Mouse (Mus musculus): ENCODE measurements around the gene Brwd1. TPM values are rescaled to one million over a fixed set of nuclear protein-coding genes. Genes with fewer than 3 reads are reported as not detected.
"Not testable (repeated sequence)": the region's sequence is repeated elsewhere in the genome, so short reads cannot be mapped to it uniquely, and the experiment has no call there.

Brwd1 gene
- polyA plus RNA-seq, 1 experiment from 2014 or later: 26.6 TPM

- WGBS (ENCODE audit: insufficient replicate concordance): no CpG with 5 or more reads among the region's 10 CpGs
- H3K4me1 ChIP-seq; H3K27ac ChIP-seq; H3K9me3 ChIP-seq (replicated peaks); H3K4me2 ChIP-seq; ATAC-seq; H3K27me3 ChIP-seq (replicated peaks); H3K4me3 ChIP-seq; H3K9ac ChIP-seq: not testable (repeated sequence)
- peaks cover 34% of the 10 kb centered on the region for H3K36me3 ChIP-seq
These were observed 78.0 kb downstream of the Brwd1 start for GRCm38 (mm10) chr16:96004278-96004677.

DNA sequence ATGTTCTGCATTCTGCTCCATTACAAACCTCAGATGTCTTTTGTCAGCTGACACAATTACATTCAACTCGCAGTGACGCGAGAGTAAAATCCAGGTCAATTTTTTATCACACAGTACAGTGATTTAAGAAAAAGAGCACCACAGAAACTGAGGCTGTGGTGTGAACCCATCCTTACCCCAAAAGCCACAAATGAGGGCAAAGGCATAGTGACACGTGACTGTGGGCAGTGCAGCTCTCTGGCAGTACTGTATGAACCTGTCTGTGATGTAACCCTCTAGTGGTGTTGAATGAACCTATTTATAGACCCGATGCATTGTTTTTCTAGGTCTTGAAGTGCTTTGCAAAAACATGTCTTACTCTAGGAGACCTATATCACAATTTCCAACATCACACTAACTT lies 83.0 kb downstream of the Brwd1 start:
- H3K27me3 ChIP-seq (replicated peaks): no peaks in the 10 kb centered on the region
- no peak overlapping the region for H3K4me2 ChIP-seq
- H3K27ac ChIP-seq: no peak overlapping the region
- no peak for ATAC-seq
- H3K9me3 ChIP-seq (replicated peaks): no peaks in the 10 kb centered on the region
- peaks cover 49% of the 10 kb centered on the region for H3K36me3 ChIP-seq
- no peak overlapping the region for H3K4me3 ChIP-seq
- H3K9ac ChIP-seq: no peak overlapping the region
- 81% methylated on average over 5 of the region's 5 CpGs for WGBS (ENCODE audit: insufficient replicate concordance)
- H3K4me1 ChIP-seq: 0 out of 2 replicates have a peak, but pooled peaks cover 3% of the 10 kb centered on the region

DNA sequence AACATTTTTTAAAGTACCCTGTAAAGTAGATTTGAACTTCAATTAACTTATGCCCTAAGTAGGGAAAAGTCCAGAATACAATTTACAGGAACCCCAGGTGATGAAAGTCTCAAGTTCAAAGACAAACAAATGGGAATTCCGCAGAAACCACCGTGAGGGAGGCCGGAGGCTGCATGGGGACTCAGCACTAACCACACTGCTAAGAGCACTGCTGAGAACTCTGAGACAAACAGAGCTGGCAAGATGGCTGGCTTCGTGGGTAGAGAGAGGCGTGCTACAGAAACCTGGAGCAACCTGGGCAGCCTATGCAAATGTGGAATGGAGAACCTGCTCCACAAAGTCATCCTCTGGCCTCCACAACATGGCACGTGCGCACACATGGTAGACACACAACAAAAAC lies 86.2 kb downstream of the Brwd1 start:
- H3K4me1 ChIP-seq: peaks cover 13% of the 10 kb centered on the region
- no peak overlapping the region for H3K4me3 ChIP-seq
- H3K4me2 ChIP-seq: no peak overlapping the region
- H3K27me3 ChIP-seq (replicated peaks): no peaks in the 10 kb centered on the region
- no peak for ATAC-seq
- no peak overlapping the region for H3K9ac ChIP-seq
- no peaks in the 10 kb centered on the region for H3K9me3 ChIP-seq (replicated peaks)
- H3K36me3 ChIP-seq: peaks cover 35% of the 10 kb centered on the region
- 82% methylated on average over 7 of the region's 7 CpGs for WGBS (ENCODE audit: insufficient replicate concordance)
- no peak overlapping the region for H3K27ac ChIP-seq

GRCm38 (mm10) chr16:95994576-95994975 lies 87.8 kb downstream of the Brwd1 start:
- H3K4me2 ChIP-seq; H3K27ac ChIP-seq; H3K27me3 ChIP-seq (replicated peaks); H3K4me3 ChIP-seq; H3K9me3 ChIP-seq (replicated peaks); ATAC-seq; H3K9ac ChIP-seq: not testable (repeated sequence)
- H3K4me1 ChIP-seq: peaks cover 20% of the 10 kb centered on the region
- 60% methylated on average over 4 of the region's 4 CpGs for WGBS (ENCODE audit: insufficient replicate concordance)
- peaks cover 24% of the 10 kb centered on the region for H3K36me3 ChIP-seq

DNA sequence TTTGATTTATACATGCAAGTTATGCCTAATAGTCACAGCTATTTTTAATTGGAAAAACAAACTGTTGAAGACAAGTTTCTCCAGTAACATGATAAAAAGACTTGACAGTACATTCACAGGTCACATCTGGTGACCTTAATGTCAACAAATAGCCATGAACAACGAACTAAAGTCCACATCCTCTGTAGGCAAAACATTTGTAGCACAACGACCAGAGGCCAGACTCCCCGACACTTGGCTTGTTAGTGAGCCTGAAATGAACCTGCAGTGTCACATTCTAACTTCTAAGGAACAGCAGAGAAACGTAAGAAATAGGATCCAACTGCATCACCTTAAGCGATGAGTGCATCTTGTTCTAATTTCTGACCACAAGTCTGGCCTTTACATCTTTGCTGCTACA lies 89.7 kb downstream of the Brwd1 start:
- H3K27me3 ChIP-seq (replicated peaks): no peaks in the 10 kb centered on the region

GRCm38 (mm10) chr16:95991122-95991900 lies 91.0 kb downstream of the Brwd1 start:
- peaks cover 31% of the 10 kb centered on the region for H3K36me3 ChIP-seq
- H3K4me2 ChIP-seq: peak overlapping the region; percentile 82
- 6% methylated on average over 10 of the region's 10 CpGs for WGBS (ENCODE audit: insufficient replicate concordance)
- no peak for ATAC-seq
- peak overlapping the region; percentile 73 for H3K27ac ChIP-seq
- peak overlapping the region; percentile 81 for H3K4me3 ChIP-seq
- H3K9me3 ChIP-seq (replicated peaks): no peaks in the 10 kb centered on the region
- peaks cover 24% of the 10 kb centered on the region for H3K4me1 ChIP-seq
- H3K9ac ChIP-seq: peak overlapping the region; percentile 82
- H3K27me3 ChIP-seq (replicated peaks): no peaks in the 10 kb centered on the region

More for the DNA sequence above, 89.7 kb downstream of the Brwd1 start:
- no peak overlapping the region for H3K9ac ChIP-seq
- no peak overlapping the region for H3K4me2 ChIP-seq
- no peak overlapping the region for H3K4me3 ChIP-seq
- 80% methylated on average over 5 of the region's 5 CpGs for WGBS (ENCODE audit: insufficient replicate concordance)
- no peak for ATAC-seq
- peaks cover 24% of the 10 kb centered on the region for H3K4me1 ChIP-seq
- H3K27ac ChIP-seq: no peak overlapping the region
- H3K9me3 ChIP-seq (replicated peaks): no peaks in the 10 kb centered on the region
- peaks cover 26% of the 10 kb centered on the region for H3K36me3 ChIP-seq

- Histone ChIP-seq H3K27me3 (replicated peaks) (no peaks in the 10 kb centered on the region), H3K4me3 (peak within 1 kb of the TSS; percentile 81), H3K27ac (peak within 1 kb of the TSS; percentile 73), H3K4me1 (peaks cover 24% of the 10 kb centered on the region), H3K36me3 (peaks cover 32% of the 10 kb centered on the region), H3K9ac (peak within 1 kb of the TSS; percentile 82), H3K9me3 (replicated peaks) (no peaks in the 10 kb centered on the region), H3K4me2 (peak within 1 kb of the TSS; percentile 82)
- under 1% methylated on average over 51 of the region's 62 CpGs for WGBS (ENCODE audit: insufficient replicate concordance)
- peak; percentile 90 for ATAC-seq
These were observed 91.7 kb downstream of the Brwd1 start, which contains the start of gene Psmg1 for GRCm38 (mm10) chr16:95990462-95991121. TSS of gene Psmg1 (minus strand) at chr16:95990960.

DNA sequence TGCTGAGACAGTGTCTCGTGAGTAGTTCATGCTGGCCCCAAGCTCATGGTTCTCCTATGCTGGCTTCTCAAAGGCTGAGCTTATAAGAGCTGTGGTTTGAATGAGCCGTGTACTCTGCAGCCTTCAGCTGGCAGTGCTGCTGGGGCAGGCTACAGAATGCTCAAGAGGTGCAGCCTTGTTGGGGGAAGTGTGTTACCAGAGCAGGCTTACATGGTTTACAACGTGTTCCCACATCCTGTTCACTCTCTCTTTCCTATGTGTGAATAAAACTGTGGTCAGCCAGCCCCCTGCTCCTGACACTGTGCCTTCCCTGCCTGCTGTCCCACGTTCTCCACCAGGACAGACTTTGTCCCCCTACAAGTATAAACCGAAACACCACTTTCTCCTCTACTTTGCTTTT lies 97.4 kb downstream of the Brwd1 start:
- Histone ChIP-seq H3K27me3 (replicated peaks) (no peaks in the 10 kb centered on the region), H3K4me3 (no peak overlapping the region), H3K9ac (no peak overlapping the region), H3K27ac (no peak overlapping the region), H3K4me1 (peaks cover 7% of the 10 kb centered on the region), H3K36me3 (peaks cover 76% of the 10 kb centered on the region), H3K9me3 (replicated peaks) (no peaks in the 10 kb centered on the region), H3K4me2 (no peak overlapping the region)
- no peak for ATAC-seq
- 51% methylated on average over 5 of the region's 5 CpGs for WGBS (ENCODE audit: insufficient replicate concordance)

DNA sequence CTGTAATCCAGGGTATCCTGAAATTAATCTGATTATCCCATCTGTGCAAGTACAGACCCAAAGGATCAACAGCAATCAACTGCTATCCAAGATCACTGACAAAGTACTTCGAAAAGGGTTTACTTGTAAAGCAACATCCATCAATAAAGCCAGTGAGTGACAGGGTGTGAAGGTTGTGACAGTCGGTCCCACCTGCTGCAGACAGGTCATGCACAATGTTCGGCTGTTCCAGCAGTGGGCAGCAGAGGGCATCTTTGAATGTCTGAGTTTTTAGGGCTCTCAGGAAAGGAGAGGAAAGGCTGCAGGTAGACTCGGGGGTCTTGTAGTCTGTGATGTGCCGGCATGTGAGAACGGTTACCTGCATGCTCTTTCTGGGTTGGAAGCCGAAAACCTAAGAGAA lies 98.7 kb downstream of the Brwd1 start:
- whole genome bisulfite sequencing (ENCODE audit: insufficient replicate concordance): 81% methylated on average over 7 of the region's 7 CpGs
- Histone ChIP-seq H3K4me1 (no peaks in the 10 kb centered on the region), H3K4me3 (no peak overlapping the region), H3K9me3 (replicated peaks) (no peaks in the 10 kb centered on the region), H3K27me3 (replicated peaks) (no peaks in the 10 kb centered on the region), H3K4me2 (no peak overlapping the region), H3K36me3 (peaks cover 79% of the 10 kb centered on the region), H3K27ac (no peak overlapping the region), H3K9ac (no peak overlapping the region)
- ATAC-seq: no peak

- ATAC-seq: no peak
- Histone ChIP-seq H3K4me3 (no peak overlapping the region), H3K4me2 (no peak overlapping the region), H3K27me3 (replicated peaks) (peaks cover 4% of the 10 kb centered on the region), H3K4me1 (no peaks in the 10 kb centered on the region), H3K9ac (no peak overlapping the region), H3K27ac (no peak overlapping the region), H3K9me3 (replicated peaks) (no peaks in the 10 kb centered on the region), H3K36me3 (no peaks in the 10 kb centered on the region)
- WGBS (ENCODE audit: insufficient replicate concordance): 59% methylated on average over 2 of the region's 2 CpGs
These were observed 111.5 kb downstream of the Brwd1 start for GRCm38 (mm10) chr16:95970841-95971240.

DNA sequence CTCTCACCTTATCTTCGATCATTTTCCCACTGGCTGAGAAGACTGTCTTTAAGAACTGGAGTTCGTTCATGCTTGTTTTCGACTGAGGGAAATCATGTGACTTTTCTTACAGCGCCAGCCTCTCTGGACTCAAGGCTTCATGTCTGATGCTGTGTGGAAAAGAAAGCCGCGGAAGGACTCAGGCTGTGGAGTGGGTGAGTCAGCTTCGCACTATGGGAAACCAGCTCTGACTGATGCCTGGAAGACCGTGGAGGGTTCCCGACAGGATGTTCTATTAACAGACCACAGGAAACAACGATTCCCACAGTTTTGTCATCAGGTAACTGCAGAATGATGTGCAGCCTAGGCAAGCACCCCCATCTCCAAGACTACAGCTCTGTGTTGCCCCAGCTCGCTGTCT lies 114.9 kb downstream of the Brwd1 start:
- H3K27ac ChIP-seq: no peak overlapping the region
- no peak for ATAC-seq
- H3K4me2 ChIP-seq: no peak overlapping the region
- H3K36me3 ChIP-seq: no peaks in the 10 kb centered on the region
- no peaks in the 10 kb centered on the region for H3K9me3 ChIP-seq (replicated peaks)
- no peaks in the 10 kb centered on the region for H3K4me1 ChIP-seq
- peaks cover 4% of the 10 kb centered on the region for H3K27me3 ChIP-seq (replicated peaks)
- no peak overlapping the region for H3K9ac ChIP-seq
- H3K4me3 ChIP-seq: no peak overlapping the region
- 48% methylated on average over 11 of the region's 11 CpGs for WGBS (ENCODE audit: insufficient replicate concordance)

DNA sequence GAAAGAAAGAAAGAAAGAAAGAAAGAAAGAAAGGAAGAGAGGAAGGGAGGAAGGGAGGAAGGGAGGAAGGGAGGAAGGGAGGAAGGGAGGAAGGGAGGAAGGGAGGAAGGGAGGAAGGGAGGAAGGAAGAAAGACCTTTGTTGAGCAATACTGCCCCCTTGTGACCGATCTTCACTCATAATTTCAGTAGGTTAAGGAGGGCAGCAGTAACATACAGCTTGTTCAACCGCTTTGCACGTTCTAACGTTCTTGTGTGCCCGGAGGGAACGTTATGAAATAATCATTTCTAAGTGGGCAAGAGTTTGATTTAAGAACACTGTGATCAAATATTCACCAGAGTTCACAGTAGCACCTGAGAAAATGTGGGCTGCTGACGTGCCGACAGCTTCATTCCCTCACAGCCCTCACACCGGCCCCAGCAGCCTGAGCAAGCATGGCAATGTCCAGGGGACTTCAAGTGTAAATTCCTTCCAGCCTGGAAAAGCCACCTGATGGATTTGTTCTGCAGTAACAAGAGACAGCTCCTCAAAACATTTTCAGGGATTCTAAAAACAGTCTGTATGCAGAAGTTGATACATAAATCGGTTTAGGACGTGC lies 117.8 kb downstream of the Brwd1 start:
- Histone ChIP-seq H3K36me3 (no peaks in the 10 kb centered on the region), H3K27ac (no peak overlapping the region), H3K27me3 (replicated peaks) (peaks cover 4% of the 10 kb centered on the region), H3K9ac (no peak overlapping the region), H3K4me2 (no peak overlapping the region), H3K9me3 (replicated peaks) (no peaks in the 10 kb centered on the region), H3K4me3 (no peak overlapping the region), H3K4me1 (no peaks in the 10 kb centered on the region)
- 42% methylated on average over 11 of the region's 11 CpGs for WGBS (ENCODE audit: insufficient replicate concordance)
- ATAC-seq: no peak

All from liver, embryonic 12.5 days (tissue).